Mouse (Mus musculus) heart, embryonic 10.5 days (tissue): ENCODE measurements around the gene Atp6v1f. TPM values are rescaled to one million over a fixed set of nuclear protein-coding genes. Genes with fewer than 3 reads are reported as not detected.
A peak's percentile ranks its signal among the peaks of the same experiment; 100 is the strongest.

ENCODE experiments used
- DNase-seq: peaks from one replicate; pipeline ENCODE4 v3.0.0-alpha.2; 2017; ENCODE audit warnings: low spot score
- H3K27ac ChIP-seq: fragments of 300-500 bp; sonication (generic); 2 replicates; pipeline ENCODE4 v1.5.1; 2016; ENCODE audit warnings: mild to moderate bottlenecking
- H3K27me3 ChIP-seq: fragments of 300-500 bp; sonication (generic); 2 replicates; pipeline ENCODE4 v1.6.1; 2016; ENCODE audit warnings: mild to moderate bottlenecking; ENCODE audit not compliant: poor library complexity, insufficient read depth, severe bottlenecking
- H3K36me3 ChIP-seq: fragments of 300-500 bp; sonication (generic); 2 replicates; pipeline ENCODE4 v1.6.1; 2016; ENCODE audit warnings: mild to moderate bottlenecking, moderate library complexity
- H3K4me1 ChIP-seq: fragments of 300-500 bp; sonication (generic); 2 replicates; pipeline ENCODE4 v1.6.1; 2016; ENCODE audit warnings: mild to moderate bottlenecking
- H3K4me3 ChIP-seq: fragments of 300-500 bp; sonication (generic); 2 replicates; pipeline ENCODE4 v1.5.1; 2016; ENCODE audit warnings: mild to moderate bottlenecking, moderate library complexity
- H3K9me3 ChIP-seq: fragments of 300-500 bp; sonication (generic); 2 replicates; pipeline ENCODE4 v1.6.1; 2016; ENCODE audit warnings: mild to moderate bottlenecking, moderate library complexity
- WGBS: fragments of 180-500 bp; shearing (Covaris S2); methylation state at CpG from one replicate; pipeline ENCODE4 v1.1.7; 2016; 5-methylcytosine and 5-hydroxymethylcytosine counted together
- polyA plus RNA-seq: library from polyadenylated mRNA; unstranded; fragments of >200 nt; fragmentation: Nextera tagmentation; extraction: Ambion mirVana; gene quantifications from 2 replicates; pipeline ENCODE4 v1.2.1, GENCODE M21; 2016

Atp6v1f gene
- 214 and 228 TPM in 2 replicates for polyA plus RNA-seq

GRCm38 (mm10) chr6:29467583-29468354 lies at the start of gene Atp6v1f:
Gene Atp6v1f (plus strand): TSS chr6:29467718.
- H3K36me3 ChIP-seq, result peaks cover 25% of the 10 kb centered on the region
- peak within 1 kb of the TSS; percentile 81 for H3K4me3 ChIP-seq
- H3K27me3 ChIP-seq, result no peaks in the 10 kb centered on the region; the same call in 1 of the 2 replicates
- peak within 1 kb of the TSS; percentile 86 for H3K27ac ChIP-seq
- H3K9me3 ChIP-seq, result no peaks in the 10 kb centered on the region
- peaks cover 11% of the 10 kb centered on the region for H3K4me1 ChIP-seq
- WGBS, result under 1% methylated on average over 39 of the region's 39 CpGs
- peak; percentile 98 for DNase-seq

- no peak overlapping the region for H3K4me3 ChIP-seq
- no peaks in the 10 kb centered on the region for H3K9me3 ChIP-seq
- H3K27ac ChIP-seq, result no peak overlapping the region
- WGBS, result 88% methylated on average over 2 of the region's 2 CpGs
- H3K27me3 ChIP-seq, result no peaks in the 10 kb centered on the region
- peaks cover 22% of the 10 kb centered on the region for H3K36me3 ChIP-seq
- H3K4me1 ChIP-seq, result peaks cover 6% of the 10 kb centered on the region; the same call in 1 of the 2 replicates
- no peak for DNase-seq
These were observed 46.9 kb upstream of the Atp6v1f start for GRCm38 (mm10) chr6:29420596-29420995.

GRCm38 (mm10) chr6:29425118-29425517 lies 42.4 kb upstream of the Atp6v1f start:
- no peak for DNase-seq
- H3K27me3 ChIP-seq, result no peaks in the 10 kb centered on the region
- H3K4me1 ChIP-seq, result peaks cover 4% of the 10 kb centered on the region
- no peaks in the 10 kb centered on the region for H3K9me3 ChIP-seq
- H3K27ac ChIP-seq, result no peak overlapping the region
- no peak overlapping the region for H3K4me3 ChIP-seq
- H3K36me3 ChIP-seq, result peaks cover 1% of the 10 kb centered on the region; the same call in 1 of the 2 replicates
- WGBS, result 91% methylated on average over 8 of the region's 8 CpGs

- 0 out of 2 replicates have a peak, but pooled peaks cover 6% of the 10 kb centered on the region for H3K27me3 ChIP-seq
- H3K36me3 ChIP-seq, result no peaks in the 10 kb centered on the region
- no peak overlapping the region for H3K27ac ChIP-seq
- DNase-seq, result no peak
- WGBS, result 67% methylated on average over 6 of the region's 6 CpGs
- H3K4me1 ChIP-seq, result peaks cover 16% of the 10 kb centered on the region
- H3K4me3 ChIP-seq, result no peak overlapping the region
- H3K9me3 ChIP-seq, result no peaks in the 10 kb centered on the region
These were observed 41.2 kb upstream of the Atp6v1f start for GRCm38 (mm10) chr6:29426331-29426730.

DNA sequence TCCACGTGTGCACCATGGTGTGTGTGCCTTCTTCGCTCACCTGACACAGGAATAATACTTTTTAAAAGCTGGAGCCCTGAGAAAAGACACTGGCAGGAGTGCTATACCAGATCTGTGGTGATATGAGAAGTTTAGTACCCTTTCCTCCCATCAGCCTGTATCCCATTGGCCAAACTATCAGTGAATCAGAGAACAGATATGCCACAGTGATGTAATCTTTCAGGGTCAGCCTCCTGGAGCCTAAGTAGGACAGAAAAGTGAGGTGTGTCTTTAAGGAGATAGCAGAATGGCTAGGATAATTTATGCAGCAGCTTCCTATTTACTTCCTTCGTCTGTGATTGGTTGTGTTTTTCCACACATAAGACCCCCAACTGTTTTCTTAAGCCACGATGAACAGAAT lies 39.3 kb upstream of the Atp6v1f start:
- Histone ChIP-seq H3K27ac (no peak overlapping the region), H3K27me3 (peaks cover 17% of the 10 kb centered on the region; the same call in 1 of the 2 replicates), H3K9me3 (no peaks in the 10 kb centered on the region), H3K4me1 (peaks cover 34% of the 10 kb centered on the region), H3K4me3 (no peak overlapping the region), H3K36me3 (no peaks in the 10 kb centered on the region)
- no peak for DNase-seq
- 64% methylated on average over 4 of the region's 4 CpGs for WGBS

- Histone ChIP-seq H3K4me3 (peak overlapping the region; percentile 33), H3K4me1 (peaks cover 58% of the 10 kb centered on the region), H3K9me3 (no peaks in the 10 kb centered on the region), H3K27me3 (peaks cover 28% of the 10 kb centered on the region), H3K27ac (peak overlapping the region; percentile 93), H3K36me3 (no peaks in the 10 kb centered on the region; the same call in 1 of the 2 replicates)
- DNase-seq, result no peak
- WGBS, result 25% methylated on average over 15 of the region's 15 CpGs
These were observed 36.7 kb upstream of the Atp6v1f start for GRCm38 (mm10) chr6:29430681-29431420.

- Histone ChIP-seq H3K27ac (peak overlapping the region; percentile 93), H3K27me3 (peaks cover 28% of the 10 kb centered on the region), H3K4me1 (peaks cover 64% of the 10 kb centered on the region), H3K9me3 (no peaks in the 10 kb centered on the region), H3K4me3 (peak overlapping the region; percentile 33), H3K36me3 (no peaks in the 10 kb centered on the region; the same call in 1 of the 2 replicates)
- WGBS, result 11% methylated on average over 5 of the region's 5 CpGs
- DNase-seq, result peak; percentile 94
These were observed 36.0 kb upstream of the Atp6v1f start for GRCm38 (mm10) chr6:29431473-29431872.

DNA sequence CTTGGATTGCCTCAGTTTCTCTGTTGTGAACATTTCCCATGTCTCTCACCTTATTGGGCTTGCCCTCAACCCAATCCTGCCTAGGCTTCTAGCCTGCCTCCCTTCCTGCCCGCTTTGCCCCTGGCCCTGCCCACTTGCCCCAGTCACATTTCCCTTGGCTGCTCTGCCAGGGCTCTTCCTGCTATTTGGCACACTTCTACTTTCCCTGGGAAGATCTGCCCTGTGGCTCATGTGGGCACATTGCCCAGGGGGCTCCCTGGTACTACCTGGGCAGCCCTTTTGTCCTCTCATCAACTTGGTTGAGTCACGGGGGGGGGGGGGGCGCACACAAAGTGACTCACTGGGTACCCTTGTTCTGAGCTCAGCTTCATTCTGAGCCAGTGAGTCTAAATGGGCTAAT lies 35.4 kb upstream of the Atp6v1f start:
- Histone ChIP-seq H3K27me3 (peaks cover 28% of the 10 kb centered on the region), H3K9me3 (no peaks in the 10 kb centered on the region), H3K27ac (peak overlapping the region; percentile 93), H3K36me3 (peaks cover under 1% of the 10 kb centered on the region), H3K4me1 (peaks cover 71% of the 10 kb centered on the region), H3K4me3 (peak overlapping the region; percentile 74)
- DNase-seq, result no peak
- WGBS, result 34% methylated on average over 3 of the region's 3 CpGs

DNA sequence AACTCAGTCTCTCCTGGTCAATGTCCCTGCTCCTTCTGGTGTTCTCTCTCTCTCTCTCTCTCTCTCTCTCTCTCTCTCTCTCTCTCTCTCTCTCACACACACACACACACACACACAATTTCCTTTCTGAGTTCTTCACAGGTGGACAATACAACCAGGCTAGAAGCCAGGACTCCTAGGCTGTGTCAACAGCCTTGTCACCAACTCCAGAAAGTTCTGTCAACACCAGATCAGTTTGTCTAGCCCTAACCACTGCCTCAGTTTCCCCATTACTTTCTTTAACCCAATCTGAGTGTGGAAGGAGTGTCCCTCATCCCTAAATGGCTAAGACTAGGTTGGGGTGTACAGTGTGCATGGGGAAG lies 34.9 kb upstream of the Atp6v1f start:
- H3K4me3 ChIP-seq, result peak overlapping the region; percentile 74
- no peaks in the 10 kb centered on the region for H3K9me3 ChIP-seq
- peaks cover 28% of the 10 kb centered on the region for H3K27me3 ChIP-seq
- H3K4me1 ChIP-seq, result peaks cover 74% of the 10 kb centered on the region
- peaks cover 5% of the 10 kb centered on the region for H3K36me3 ChIP-seq
- H3K27ac ChIP-seq, result peak overlapping the region; percentile 93
- no peak for DNase-seq

- WGBS, result under 1% methylated on average over 71 of the region's 77 CpGs
- Histone ChIP-seq H3K27ac (peak within 1 kb of the TSS; percentile 93), H3K4me3 (peak within 1 kb of the TSS; percentile 74), H3K36me3 (peaks cover 10% of the 10 kb centered on the region), H3K4me1 (peaks cover 74% of the 10 kb centered on the region), H3K27me3 (peaks cover 28% of the 10 kb centered on the region), H3K9me3 (no peaks in the 10 kb centered on the region)
- no peak for DNase-seq
These were observed 34.3 kb upstream of the Atp6v1f start, which contains the start of gene Flnc for GRCm38 (mm10) chr6:29433038-29433803. Gene Flnc (plus strand): TSS chr6:29433256.

DNA sequence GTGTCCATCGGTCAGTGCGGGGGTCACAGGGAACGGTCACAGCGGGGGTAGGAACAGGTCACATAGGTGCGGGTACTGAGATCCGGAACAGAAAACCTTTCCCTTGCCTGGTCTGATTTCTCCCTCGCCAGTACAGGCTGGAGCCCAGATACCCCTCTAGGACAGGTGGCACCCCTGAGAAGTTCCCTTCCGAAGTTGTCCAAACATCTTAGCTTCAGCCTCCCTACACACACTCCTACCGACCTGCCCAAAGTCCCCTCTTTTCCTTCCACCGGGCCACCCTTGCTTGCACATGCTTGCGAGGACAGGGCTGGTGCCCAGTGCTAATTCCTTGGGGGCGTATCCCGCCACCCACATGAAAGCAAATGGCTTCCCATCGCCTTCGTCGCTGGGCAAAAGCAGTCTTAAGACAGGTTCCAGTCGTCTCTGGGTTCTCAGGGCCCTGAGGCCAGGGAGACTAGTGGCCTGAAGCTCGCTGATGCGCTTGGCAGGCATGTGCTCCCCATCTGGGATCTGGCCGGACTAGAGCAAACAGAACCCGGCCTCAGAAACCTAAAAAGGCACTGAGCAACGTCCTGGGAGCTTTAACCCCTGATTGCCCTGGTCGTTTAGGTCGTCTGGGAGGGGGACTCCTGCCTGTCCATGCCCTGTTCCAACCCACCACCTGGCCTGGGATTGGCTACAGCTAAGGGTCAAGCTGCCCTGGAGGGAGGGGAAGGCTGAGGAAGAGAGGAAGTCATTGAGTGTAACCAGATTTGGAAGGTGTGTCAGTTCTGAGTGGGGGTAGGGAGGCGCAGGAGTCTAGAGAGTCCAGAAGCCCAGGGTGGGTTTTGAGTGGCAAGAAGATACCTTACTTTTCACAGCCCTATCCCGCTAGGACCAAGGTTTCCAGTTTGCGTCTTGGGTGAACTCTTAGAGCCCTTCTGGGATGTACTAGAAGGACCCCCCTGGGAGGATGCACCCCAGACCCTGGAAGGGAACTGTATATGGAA lies 33.4 kb upstream of the Atp6v1f start:
- peaks cover 28% of the 10 kb centered on the region for H3K27me3 ChIP-seq
- H3K4me1 ChIP-seq, result peaks cover 74% of the 10 kb centered on the region
- H3K27ac ChIP-seq, result peak overlapping the region; percentile 93
- peak overlapping the region; percentile 74 for H3K4me3 ChIP-seq
- no peaks in the 10 kb centered on the region for H3K9me3 ChIP-seq
- DNase-seq, result peak; percentile 94
- H3K36me3 ChIP-seq, result peaks cover 18% of the 10 kb centered on the region
- under 1% methylated on average over 27 of the region's 27 CpGs for WGBS
